9 mouse cellular contexts compared by ENCODE assay signal in genomic region chr11:97098791-97099190, GRCm38 (mm10). TPM values are rescaled to one million over a fixed set of nuclear protein-coding genes. Genes with fewer than 3 reads are reported as not detected.
DNase-seq lines count a peak whose midpoint lies in the region; ATAC-seq lines count a peak whose summit lies in the region.
"Had no signal": no experiment of that assay in that cellular context is flagged by ENCODE, and none has a peak within 500 bp of the region (broad histone marks: within the 10 kb centered on the region; RNA-seq: fewer than 3 reads in every experiment).

No protein-coding gene starts in this region.

- peaks cover 3 to 4% of the 10 kb centered on the region in 2 experiments; a peak in 2 of 4 replicates for H3K4me1 ChIP-seq in heart, embryonic 14.5 days (ENCODE audit: control insufficient read depth in 2 of 2, insufficient read depth in 2 of 2, low read length in 2 of 2)
- no peaks in the 10 kb centered on the region for H3K4me1 ChIP-seq in midbrain, embryonic 13.5 days (replicated peaks)

- 11% methylated on average over 18 of the region's 18 CpGs for WGBS in heart, embryonic 14.5 days
- WGBS in midbrain, embryonic 13.5 days: 27% methylated on average over 18 of the region's 18 CpGs

- peak overlapping the region; percentile 31 for H3K4me2 ChIP-seq in heart, embryonic 14.5 days (ENCODE audit: low read length)
- no peak overlapping the region for H3K4me2 ChIP-seq in midbrain, embryonic 13.5 days (replicated peaks)

- no peak overlapping the region for H3K9ac ChIP-seq in heart, embryonic 14.5 days (ENCODE audit: low read length)
- H3K9ac ChIP-seq in midbrain, embryonic 13.5 days (replicated peaks): no peak overlapping the region

- no peaks in the 10 kb centered on the region for H3K9me3 ChIP-seq in heart, embryonic 14.5 days (ENCODE audit: control insufficient read depth, low read length)
- no peaks in the 10 kb centered on the region for H3K9me3 ChIP-seq in midbrain, embryonic 13.5 days

- H3K36me3 ChIP-seq in heart, embryonic 14.5 days (ENCODE audit: control insufficient read depth, insufficient read depth, low read length): no peaks in the 10 kb centered on the region
- no peaks in the 10 kb centered on the region for H3K36me3 ChIP-seq in midbrain, embryonic 13.5 days

- peak; percentile 8 for DNase-seq in urinary bladder, postnatal 14 days (ENCODE audit: low spot score)
- no peak for DNase-seq in urinary bladder, adult 2 months (ENCODE audit: low spot score)
- DNase-seq in kidney, postnatal 14 days: peak; percentile 47
- DNase-seq in testis, postnatal 10 days (ENCODE audit: low spot score): peak; percentile 58
- no peak for DNase-seq in urinary bladder, postnatal 10 days (ENCODE audit: low spot score)
- no peak for DNase-seq in retina, embryonic 14.5 days (ENCODE audit: low spot score)
- DNase-seq: layer of hippocampus, adult 9-11 months had no signal

- peaks cover 38% of the 10 kb centered on the region for H3K27me3 ChIP-seq in heart, embryonic 14.5 days (ENCODE audit: control insufficient read depth, insufficient read depth, low read length)
- H3K27me3 ChIP-seq in midbrain, embryonic 13.5 days: peaks cover 35% of the 10 kb centered on the region

- H3K4me3 ChIP-seq in heart, embryonic 14.5 days (ENCODE audit: control insufficient read depth in 1 of 2, insufficient read depth in 1 of 2, low read depth in 1 of 2, low read length in 2 of 2): no peak overlapping the region
- no peak overlapping the region for H3K4me3 ChIP-seq in midbrain, embryonic 13.5 days (replicated peaks)

- ATAC-seq in heart, embryonic 14.5 days (ENCODE audit: insufficient number of reproducible peaks, insufficient read depth, low FRiP score, low read depth): no peak
- ATAC-seq in midbrain, embryonic 13.5 days: no peak

- H3K27ac ChIP-seq in heart, embryonic 14.5 days (replicated peaks in 1 of 2; ENCODE audit: control insufficient read depth in 1 of 2, insufficient read depth in 1 of 2, low read depth in 2 of 2, low read length in 2 of 2): no peak overlapping the region
- no peak overlapping the region for H3K27ac ChIP-seq in midbrain, embryonic 13.5 days

RNA-seq across cellular contexts. Expression of gene Tbx21, which starts 16.3 kb away (rescaled TPM):
- polyA plus RNA-seq in urinary bladder, adult 2 months (2012; rRNA removed): 1.1 and 1.4 TPM in 2 replicates
- polyA plus RNA-seq in heart, embryonic 14.5 days (2014; fragmentation: Nextera tagmentation; extraction: Ambion mirVana): 0.08 TPM in 1 of 2 replicates, not detected in the other
- polyA plus RNA-seq in midbrain, embryonic 13.5 days (2015; fragmentation: Nextera tagmentation; extraction: Ambion mirVana): 0.08 and 0.16 TPM in 2 replicates

RNA-seq across cellular contexts. Expression of gene Osbpl7, which starts 48.4 kb away (rescaled TPM):
- 10.8 and 11.7 TPM in 2 replicates for polyA plus RNA-seq in urinary bladder, adult 2 months (2012; rRNA removed)
- polyA plus RNA-seq in heart, embryonic 14.5 days (2014; fragmentation: Nextera tagmentation; extraction: Ambion mirVana): 3.9 and 4.6 TPM in 2 replicates
- 11.3 and 11.8 TPM in 2 replicates for polyA plus RNA-seq in midbrain, embryonic 13.5 days (2015; fragmentation: Nextera tagmentation; extraction: Ambion mirVana)

RNA-seq across cellular contexts. Expression of gene Tbkbp1, which starts 52.5 kb away (rescaled TPM):
- 21.3 and 31.5 TPM in 2 replicates for polyA plus RNA-seq in urinary bladder, adult 2 months (2012; rRNA removed)
- polyA plus RNA-seq in heart, embryonic 14.5 days (2014; fragmentation: Nextera tagmentation; extraction: Ambion mirVana): 7.1 and 7.3 TPM in 2 replicates
- polyA plus RNA-seq in midbrain, embryonic 13.5 days (2015; fragmentation: Nextera tagmentation; extraction: Ambion mirVana): 5.6 and 6.7 TPM in 2 replicates

RNA-seq across cellular contexts. Expression of gene Mrpl10, which starts 57.4 kb away (rescaled TPM):
- 60.0 and 63.9 TPM in 2 replicates for polyA plus RNA-seq in urinary bladder, adult 2 months (2012; rRNA removed)
- 76.9 and 80.1 TPM in 2 replicates for polyA plus RNA-seq in heart, embryonic 14.5 days (2014; fragmentation: Nextera tagmentation; extraction: Ambion mirVana)
- 58.2 and 62.0 TPM in 2 replicates for polyA plus RNA-seq in midbrain, embryonic 13.5 days (2015; fragmentation: Nextera tagmentation; extraction: Ambion mirVana)

RNA-seq across cellular contexts. Expression of gene Lrrc46, which starts 57.6 kb away (rescaled TPM):
- 0.21 and 0.52 TPM in 2 replicates for polyA plus RNA-seq in urinary bladder, adult 2 months (2012; rRNA removed)
- 0.35 and 0.54 TPM in 2 replicates for polyA plus RNA-seq in heart, embryonic 14.5 days (2014; fragmentation: Nextera tagmentation; extraction: Ambion mirVana)
- 2.5 and 3.2 TPM in 2 replicates for polyA plus RNA-seq in midbrain, embryonic 13.5 days (2015; fragmentation: Nextera tagmentation; extraction: Ambion mirVana)

Comparison
In these comparisons a context has a peak if more than half of its experiments do, and no peak if none do; other contexts are left out.
1. DNase-seq: peak in urinary bladder, postnatal 14 days (single experiment), kidney, postnatal 14 days (single experiment) and testis, postnatal 10 days (single experiment); none in urinary bladder, adult 2 months (single experiment), urinary bladder, postnatal 10 days (single experiment) and retina, embryonic 14.5 days (single experiment).